Mouse (Mus musculus) limb, embryonic 12.5 days (tissue): ENCODE measurements at regions not wholly inside any gene's neighbourhood (a gene's known extent, or its start where the extent isn't known, plus 50 kb on each side); places are given as distances from the start of the nearest gene placed in this dataset.

Experiments used
- ATAC-seq: fragments of 200-750 bp; cut with Nextera tagmentation; 2 replicates; pipeline ENCODE4 v1.8.0; 2017; ENCODE audit warnings: low read depth, moderate TSS enrichment; ENCODE audit not compliant: insufficient number of reproducible peaks, insufficient read depth, low FRiP score, low TSS enrichment
- H3K27ac ChIP-seq: fragments of 300-500 bp; sonication (generic); 2 replicates; pipeline ENCODE4 v1.5.1; 2016; ENCODE audit warnings: mild to moderate bottlenecking, moderate library complexity
- H3K27me3 ChIP-seq: fragments of 300-500 bp; sonication (generic); 2 replicates; pipeline ENCODE4 v1.6.1; 2016; ENCODE audit warnings: mild to moderate bottlenecking, moderate library complexity
- H3K36me3 ChIP-seq: fragments of 300-500 bp; sonication (generic); 2 replicates; pipeline ENCODE4 v1.6.1; 2016; ENCODE audit warnings: mild to moderate bottlenecking, moderate library complexity
- H3K4me1 ChIP-seq: fragments of 300-500 bp; sonication (generic); replicated peaks from 2 replicates; pipeline ENCODE4 v1.6.1; 2016
- H3K4me2 ChIP-seq: fragments of 300-500 bp; sonication (generic); 2 replicates; pipeline ENCODE4 v1.6.1; 2016; ENCODE audit warnings: mild to moderate bottlenecking, moderate library complexity
- H3K4me3 ChIP-seq: fragments of 300-500 bp; sonication (generic); replicated peaks from 2 replicates; pipeline ENCODE4 v1.5.1; 2016; ENCODE audit warnings: mild to moderate bottlenecking
- H3K9ac ChIP-seq: fragments of 300-500 bp; sonication (generic); replicated peaks from 2 replicates; pipeline ENCODE4 v1.6.1; 2016; ENCODE audit warnings: mild to moderate bottlenecking, moderate library complexity
- H3K9me3 ChIP-seq: fragments of 300-500 bp; sonication (generic); 2 replicates; pipeline ENCODE4 v1.6.1; 2016; ENCODE audit warnings: mild to moderate bottlenecking, moderate library complexity
- WGBS: fragments of 180-500 bp; shearing (Covaris S2); methylation state at CpG from one replicate; pipeline ENCODE4 v1.1.7; 2016; 5-methylcytosine and 5-hydroxymethylcytosine counted together

DNA sequence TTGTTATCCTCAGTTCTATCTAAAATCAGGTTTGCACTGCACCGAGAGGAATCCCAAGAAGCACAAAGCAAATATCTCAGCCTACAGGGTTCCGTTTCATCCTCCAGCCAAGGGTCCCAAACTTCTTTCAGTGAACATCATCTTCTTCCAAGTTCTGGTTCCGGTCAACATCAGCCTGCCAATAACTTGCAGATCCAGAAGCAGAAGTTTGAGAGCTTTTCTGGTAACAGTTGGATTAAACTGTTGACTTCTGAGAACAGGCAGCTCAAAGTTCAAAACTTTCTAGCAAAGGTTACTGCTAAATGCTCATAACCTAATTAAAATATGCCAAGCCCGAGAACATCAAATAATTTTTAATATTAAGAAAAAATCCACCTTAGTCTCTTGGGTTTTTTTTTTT lies 237.0 kb upstream of the Gm37988 start:
- WGBS, result 83% methylated on average over 4 of the region's 4 CpGs
- Histone ChIP-seq H3K9me3 (0 out of 2 replicates have a peak, but pooled peaks cover 5% of the 10 kb centered on the region), H3K4me3 (no peak overlapping the region), H3K4me1 (no peaks in the 10 kb centered on the region; the same call in 1 of the 2 replicates), H3K36me3 (no peaks in the 10 kb centered on the region), H3K4me2 (no peak overlapping the region), H3K9ac (no peak overlapping the region), H3K27me3 (no peaks in the 10 kb centered on the region), H3K27ac (no peak overlapping the region)
- ATAC-seq, result no peak

GRCm38 (mm10) chr1:4571299-4572202 lies 236.1 kb upstream of the Gm37988 start:
- Histone ChIP-seq H3K4me1 (no peaks in the 10 kb centered on the region; the same call in 1 of the 2 replicates), H3K27ac (peak overlapping the region; percentile 95), H3K36me3 (no peaks in the 10 kb centered on the region), H3K9ac (peak overlapping the region; percentile 85), H3K4me2 (peak overlapping the region; percentile 80), H3K4me3 (peak overlapping the region; percentile 55), H3K27me3 (no peaks in the 10 kb centered on the region), H3K9me3 (0 out of 2 replicates have a peak, but pooled peaks cover 5% of the 10 kb centered on the region)
- under 1% methylated on average over 58 of the region's 58 CpGs for WGBS
- peak; percentile 96 for ATAC-seq

- Histone ChIP-seq H3K9ac (no peak overlapping the region), H3K27ac (peak overlapping the region; percentile 95), H3K36me3 (no peaks in the 10 kb centered on the region), H3K9me3 (0 out of 2 replicates have a peak, but pooled peaks cover 5% of the 10 kb centered on the region), H3K4me3 (peak overlapping the region; percentile 55; the same call in 1 of the 2 replicates), H3K4me2 (peak overlapping the region; percentile 80), H3K4me1 (no peaks in the 10 kb centered on the region; the same call in 1 of the 2 replicates), H3K27me3 (no peaks in the 10 kb centered on the region)
- 38% methylated on average over 3 of the region's 3 CpGs for WGBS
- ATAC-seq, result 0 out of 2 replicates have a peak, but pooled peaks have one; percentile 1
Observed at GRCm38 (mm10) chr1:4572311-4572710, 235.4 kb upstream of the Gm37988 start.

GRCm38 (mm10) chr1:4574101-4574500 lies 233.6 kb upstream of the Gm37988 start:
- Histone ChIP-seq H3K4me3 (no peak overlapping the region), H3K4me2 (no peak overlapping the region), H3K4me1 (no peaks in the 10 kb centered on the region; the same call in 1 of the 2 replicates), H3K36me3 (no peaks in the 10 kb centered on the region), H3K9me3 (no peaks in the 10 kb centered on the region), H3K9ac (no peak overlapping the region), H3K27me3 (no peaks in the 10 kb centered on the region), H3K27ac (no peak overlapping the region)
- ATAC-seq, result no peak
- WGBS, result 68% methylated on average over 1 of the region's 1 CpGs

- ATAC-seq, result no peak
- Histone ChIP-seq H3K36me3 (no peaks in the 10 kb centered on the region), H3K4me2 (no peak overlapping the region), H3K27me3 (no peaks in the 10 kb centered on the region), H3K27ac (no peak overlapping the region), H3K9ac (no peak overlapping the region), H3K9me3 (no peaks in the 10 kb centered on the region), H3K4me3 (no peak overlapping the region), H3K4me1 (no peaks in the 10 kb centered on the region; the same call in 1 of the 2 replicates)
- WGBS, result 57% methylated on average over 1 of the region's 1 CpGs
Observed at GRCm38 (mm10) chr1:4576957-4577356, 230.7 kb upstream of the Gm37988 start.

GRCm38 (mm10) chr1:4582534-4582933 lies 225.2 kb upstream of the Gm37988 start:
- no peak overlapping the region for H3K4me3 ChIP-seq
- no peaks in the 10 kb centered on the region for H3K27me3 ChIP-seq
- H3K36me3 ChIP-seq, result no peaks in the 10 kb centered on the region
- ATAC-seq, result no peak
- H3K9ac ChIP-seq, result no peak overlapping the region
- H3K4me1 ChIP-seq, result no peaks in the 10 kb centered on the region
- no peak overlapping the region for H3K27ac ChIP-seq
- H3K4me2 ChIP-seq, result no peak overlapping the region
- H3K9me3 ChIP-seq, result no peaks in the 10 kb centered on the region

DNA sequence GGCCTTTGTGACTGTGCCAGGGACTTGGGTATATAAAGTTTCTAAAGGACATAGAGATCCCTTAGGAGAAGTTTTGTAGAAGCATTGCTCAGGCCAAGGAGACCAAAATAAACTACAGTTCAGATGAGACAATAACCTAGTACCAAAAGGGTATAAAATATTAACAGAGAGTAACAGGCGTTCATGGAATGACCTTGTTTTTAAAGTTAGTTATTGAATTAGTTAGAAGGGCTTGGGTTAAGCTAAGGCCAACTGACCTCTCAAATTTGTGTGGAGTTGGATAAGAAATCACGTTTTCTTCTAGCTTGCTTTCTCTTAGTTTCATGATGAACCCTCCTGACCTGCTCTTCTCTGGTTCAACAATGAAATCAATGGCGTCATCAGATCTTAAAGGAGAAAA lies 209.8 kb upstream of the Gm37988 start:
- H3K9me3 ChIP-seq, result no peaks in the 10 kb centered on the region
- no peaks in the 10 kb centered on the region for H3K4me1 ChIP-seq
- no peak for ATAC-seq
- H3K27ac ChIP-seq, result no peak overlapping the region
- no peaks in the 10 kb centered on the region for H3K27me3 ChIP-seq
- 84% methylated on average over 3 of the region's 3 CpGs for WGBS
- no peaks in the 10 kb centered on the region for H3K36me3 ChIP-seq
- H3K4me2 ChIP-seq, result no peak overlapping the region
- no peak overlapping the region for H3K9ac ChIP-seq
- H3K4me3 ChIP-seq, result no peak overlapping the region

DNA sequence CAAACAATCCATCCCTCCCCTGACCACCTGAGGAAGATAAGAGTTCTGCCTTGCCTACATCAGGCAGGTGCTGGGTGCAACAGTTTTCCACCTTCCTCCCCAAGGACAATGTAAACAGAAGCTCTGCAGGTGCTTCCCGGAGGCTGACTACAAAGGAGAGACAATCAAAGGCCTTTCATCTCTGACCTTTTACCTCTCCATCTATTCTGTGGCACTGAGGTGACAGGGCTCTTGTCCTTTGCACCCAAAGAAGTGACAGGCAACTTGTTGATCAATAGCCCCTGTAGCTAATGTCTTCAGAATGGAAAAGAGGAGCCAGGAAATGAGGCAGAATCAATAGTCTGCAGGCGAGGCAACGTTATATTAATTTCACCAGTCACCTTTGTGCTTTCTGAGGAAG lies 209.3 kb upstream of the Gm37988 start:
- WGBS, result 21% methylated on average over 3 of the region's 3 CpGs
- H3K4me1 ChIP-seq, result no peaks in the 10 kb centered on the region
- ATAC-seq, result no peak
- H3K9ac ChIP-seq, result no peak overlapping the region
- no peak overlapping the region for H3K4me2 ChIP-seq
- H3K36me3 ChIP-seq, result no peaks in the 10 kb centered on the region
- H3K27ac ChIP-seq, result no peak overlapping the region
- H3K9me3 ChIP-seq, result no peaks in the 10 kb centered on the region
- H3K4me3 ChIP-seq, result no peak overlapping the region
- H3K27me3 ChIP-seq, result no peaks in the 10 kb centered on the region

GRCm38 (mm10) chr1:4602386-4602785 lies 205.3 kb upstream of the Gm37988 start:
- H3K36me3 ChIP-seq, result no peaks in the 10 kb centered on the region
- no peak overlapping the region for H3K4me3 ChIP-seq
- no peak overlapping the region for H3K9ac ChIP-seq
- no peaks in the 10 kb centered on the region for H3K4me1 ChIP-seq
- no peak overlapping the region for H3K4me2 ChIP-seq
- no peak overlapping the region for H3K27ac ChIP-seq
- WGBS, result 82% methylated on average over 3 of the region's 3 CpGs
- H3K27me3 ChIP-seq, result no peaks in the 10 kb centered on the region
- ATAC-seq, result no peak
- H3K9me3 ChIP-seq, result no peaks in the 10 kb centered on the region

DNA sequence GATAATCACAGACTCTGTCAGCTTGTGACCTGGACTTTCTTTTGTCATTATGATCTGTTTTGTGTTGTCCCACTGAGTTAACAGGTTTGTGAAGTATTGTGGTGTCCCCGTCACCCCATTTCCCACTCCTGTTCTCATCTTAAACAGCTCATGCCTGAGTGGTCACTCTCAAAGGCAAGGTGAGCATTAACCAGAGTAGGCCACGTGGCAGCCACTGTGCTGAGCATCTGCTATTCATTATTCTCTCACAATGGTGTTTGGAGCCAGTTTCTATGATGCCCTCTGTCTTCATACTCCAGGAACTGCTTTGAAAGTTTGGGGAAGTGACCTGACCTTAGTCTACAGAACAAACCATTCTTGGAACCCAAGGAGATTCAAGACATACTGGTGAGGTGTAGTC lies 198.9 kb upstream of the Gm37988 start:
- no peaks in the 10 kb centered on the region for H3K27me3 ChIP-seq
- no peaks in the 10 kb centered on the region for H3K4me1 ChIP-seq
- H3K36me3 ChIP-seq, result no peaks in the 10 kb centered on the region
- no peak overlapping the region for H3K4me3 ChIP-seq
- H3K9me3 ChIP-seq, result no peaks in the 10 kb centered on the region
- no peak overlapping the region for H3K4me2 ChIP-seq
- no peak overlapping the region for H3K9ac ChIP-seq
- no peak for ATAC-seq
- 41% methylated on average over 2 of the region's 2 CpGs for WGBS
- no peak overlapping the region for H3K27ac ChIP-seq

DNA sequence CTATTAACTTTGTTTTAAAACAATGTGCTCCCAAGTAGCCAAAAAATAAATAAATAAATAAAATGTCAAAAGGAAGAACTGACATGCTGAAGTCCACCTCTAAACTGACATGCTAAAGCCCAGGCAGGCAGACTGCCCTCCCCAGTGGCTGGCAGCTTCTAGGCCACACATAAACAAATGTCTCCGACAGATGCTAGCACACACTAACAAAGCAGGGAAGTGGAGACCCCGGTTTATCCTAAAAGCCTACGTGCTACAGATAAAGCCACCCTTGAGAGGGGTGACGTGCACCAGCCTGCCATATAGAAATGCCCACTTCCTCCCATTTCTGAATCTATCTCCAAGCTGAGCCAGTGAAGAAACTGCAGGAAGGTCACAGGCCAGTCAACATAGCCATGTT lies 194.4 kb upstream of the Gm37988 start:
- H3K4me2 ChIP-seq, result no peak overlapping the region
- H3K27me3 ChIP-seq, result no peaks in the 10 kb centered on the region
- no peak for ATAC-seq
- H3K4me1 ChIP-seq, result no peaks in the 10 kb centered on the region
- H3K4me3 ChIP-seq, result no peak overlapping the region
- no peak overlapping the region for H3K27ac ChIP-seq
- no peaks in the 10 kb centered on the region for H3K9me3 ChIP-seq
- WGBS, result 61% methylated on average over 4 of the region's 4 CpGs
- H3K36me3 ChIP-seq, result no peaks in the 10 kb centered on the region
- no peak overlapping the region for H3K9ac ChIP-seq
